Mouse (Mus musculus) liver, postnatal 0 days (tissue): ENCODE results near the gene Hectd1.

Experiments
- CTCF ChIP-seq: sonication (generic); IDR thresholded peaks from 2 replicates; pipeline ENCODE4 v1.5.1; 2016; ENCODE audit warnings: antibody characterized with exemption, low read depth
- EP300 ChIP-seq: IDR thresholded peaks from 2 replicates; pipeline ENCODE4 v1.6.1; 2016; ENCODE audit warnings: antibody characterized with exemption, low read depth, mild to moderate bottlenecking

DNA sequence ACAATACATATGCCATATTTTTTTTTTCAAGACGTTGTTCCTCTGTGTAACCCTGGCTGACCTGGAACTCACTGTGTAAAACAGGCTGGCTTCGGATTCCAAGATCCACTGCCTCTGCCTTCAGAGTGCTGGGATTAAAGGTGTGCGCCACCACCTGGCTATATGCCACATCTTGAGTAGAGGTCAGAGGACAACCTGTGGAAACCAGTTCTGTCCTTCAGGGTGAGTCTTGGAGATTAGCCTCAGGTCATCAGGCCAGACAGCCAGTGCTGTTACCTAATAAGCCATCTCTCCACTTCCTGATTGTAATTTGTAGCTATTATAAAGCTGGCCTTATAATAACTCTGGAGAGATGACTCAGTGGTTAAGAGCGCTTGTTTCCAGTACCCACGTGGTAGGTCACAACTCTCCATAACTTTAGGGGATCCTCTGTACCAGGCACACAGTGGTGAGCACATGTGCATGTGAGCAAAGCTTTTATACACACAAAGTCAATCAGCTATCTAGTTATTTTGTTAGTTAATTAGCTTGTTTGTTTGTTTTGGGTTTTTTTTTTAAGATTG lies 122.6 kb downstream of the Hectd1 start:
- no peak for TF ChIP-seq CTCF
- TF ChIP-seq EP300: no peak
